Mouse (Mus musculus) hindlimb bud, embryonic 11.5 days (tissue): Measurements from ENCODE around the gene Serpina3b.
"Not testable (repeated sequence)": the region's sequence is repeated elsewhere in the genome, so short reads cannot be mapped to it uniquely, and the experiment has no call there.

Experiments
- DNase-seq: peaks from one replicate; pipeline ENCODE4 v3.0.0-alpha.2; 2012; ENCODE audit warnings: low read depth, low spot score; ENCODE audit errors: extremely low spot score

Gene Serpina3b

DNA sequence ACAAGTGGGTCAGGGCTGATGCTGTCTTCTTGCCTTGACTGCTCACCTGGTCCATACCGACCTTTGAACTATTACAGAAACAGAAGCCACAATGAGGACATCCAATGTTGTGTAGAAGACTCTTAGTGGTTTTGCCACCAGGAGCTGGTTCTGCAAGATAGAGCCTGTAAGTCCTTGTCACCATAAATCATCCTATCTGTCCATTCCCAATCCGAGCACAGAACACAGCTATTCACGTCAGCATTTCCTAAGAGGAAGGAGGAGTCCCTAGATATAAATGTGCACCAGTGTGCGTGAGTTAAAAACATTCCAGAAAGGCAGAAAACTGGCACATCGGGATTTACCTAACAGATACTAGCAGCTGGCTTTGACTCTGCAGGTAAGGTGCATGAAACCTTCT is at the start of gene Serpina3b:
Gene Serpina3b, plus strand, starts transcription at position 301 of the 400 bp plus-strand sequence.
- no peak for DNase-seq

DNA sequence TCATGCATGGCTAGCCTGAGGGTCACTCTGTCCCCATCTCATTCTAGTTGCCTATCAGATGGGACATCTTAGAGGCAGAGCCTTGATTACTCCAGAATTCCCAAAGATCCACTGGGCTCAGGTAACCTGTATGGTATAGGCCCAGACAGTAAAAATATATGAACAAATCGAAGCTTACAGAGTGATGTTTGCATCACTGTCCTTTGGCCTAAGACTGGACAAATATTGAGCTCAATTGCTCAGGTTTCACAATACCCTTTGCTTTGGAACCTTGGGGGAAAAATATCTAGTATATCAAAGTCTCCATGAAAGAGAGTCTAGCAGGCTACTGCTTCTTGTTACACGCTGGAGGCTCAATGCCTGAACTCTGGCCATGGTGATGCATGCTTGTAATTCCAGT is 37.7 kb upstream of the Serpina3b start:
- no peak for DNase-seq

DNA sequence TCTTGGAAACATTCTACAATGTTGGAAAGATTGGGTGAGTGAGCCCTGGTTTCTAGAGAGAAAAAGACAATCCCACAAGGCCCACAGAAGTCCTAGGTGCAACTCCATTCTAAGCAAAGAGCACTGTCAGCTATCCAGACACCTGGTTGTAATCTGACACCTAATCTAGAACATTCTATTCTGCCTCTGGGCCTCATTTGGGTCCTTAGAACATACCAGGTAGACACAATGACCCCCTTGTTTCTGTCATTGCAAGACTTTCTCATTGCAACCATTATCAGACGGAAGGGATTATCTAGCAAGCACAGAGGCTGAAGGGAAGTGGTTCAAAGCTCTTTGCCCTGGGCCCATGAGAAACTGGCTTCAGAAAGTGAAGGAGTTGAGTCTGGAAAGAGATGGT is 36.5 kb upstream of the Serpina3b start:
- DNase-seq, result no peak

DNA sequence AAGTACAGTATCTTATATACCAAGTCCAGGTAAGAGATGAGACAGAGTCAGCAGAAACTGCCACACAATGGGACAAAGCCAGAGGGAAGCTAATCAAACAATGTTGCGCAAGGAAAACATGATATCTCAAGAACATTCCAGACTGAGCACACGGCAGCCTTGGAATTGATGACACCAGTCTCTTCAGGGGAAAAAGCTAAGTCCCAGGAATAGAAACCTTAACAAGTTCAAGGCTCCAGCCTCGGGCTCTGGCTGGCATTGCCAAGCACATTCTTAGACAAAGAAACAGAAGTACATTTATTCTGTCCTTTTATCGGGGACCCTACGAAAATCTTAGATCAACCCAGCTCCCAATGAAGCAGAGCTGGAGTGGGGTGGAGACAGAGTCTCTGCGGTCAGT is 27.0 kb upstream of the Serpina3b start, which contains the start of gene Serpina5:
Gene Serpina5, plus strand, starts transcription at position 346 of the 400 bp plus-strand sequence.
- DNase-seq, result no peak

DNA sequence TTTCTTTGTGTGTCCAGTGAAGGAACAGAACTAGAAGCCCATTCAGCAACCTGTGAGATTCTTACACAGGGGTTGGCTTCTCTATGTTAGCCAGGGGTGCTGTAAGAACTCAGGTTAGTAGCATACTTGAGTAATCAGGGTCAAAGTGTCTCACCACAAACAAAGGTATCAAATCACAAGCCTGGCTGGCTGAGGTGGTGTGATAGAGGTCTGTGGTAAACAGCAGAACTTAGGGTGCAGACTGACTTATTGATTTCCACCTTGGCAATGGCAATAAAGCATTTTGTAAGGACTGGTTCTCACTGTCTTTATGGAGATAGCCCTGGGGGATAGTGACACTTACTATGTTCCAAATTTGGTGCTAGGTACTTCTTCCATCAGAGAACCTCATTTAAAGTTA is 21.9 kb upstream of the Serpina3b start:
- no peak for DNase-seq

DNA sequence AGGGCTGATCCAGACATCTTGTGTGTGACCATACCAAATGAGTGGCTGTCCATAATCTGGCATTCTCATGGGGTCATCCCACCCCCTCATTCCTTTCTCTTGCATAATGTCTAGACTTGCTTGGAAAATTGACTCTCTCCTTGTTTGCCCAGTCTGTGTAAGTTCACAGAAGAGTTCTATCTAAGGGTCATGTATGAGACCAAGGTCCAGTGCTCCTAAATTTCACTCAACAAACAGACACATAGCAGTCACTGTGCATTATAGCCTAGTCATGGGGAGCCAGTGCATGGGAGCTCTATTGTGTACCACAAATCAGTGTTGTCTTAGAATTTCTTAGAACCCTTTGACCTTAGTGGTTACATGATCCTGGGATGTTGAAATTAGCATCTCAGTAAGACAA is 20.9 kb upstream of the Serpina3b start:
- no peak for DNase-seq

DNA sequence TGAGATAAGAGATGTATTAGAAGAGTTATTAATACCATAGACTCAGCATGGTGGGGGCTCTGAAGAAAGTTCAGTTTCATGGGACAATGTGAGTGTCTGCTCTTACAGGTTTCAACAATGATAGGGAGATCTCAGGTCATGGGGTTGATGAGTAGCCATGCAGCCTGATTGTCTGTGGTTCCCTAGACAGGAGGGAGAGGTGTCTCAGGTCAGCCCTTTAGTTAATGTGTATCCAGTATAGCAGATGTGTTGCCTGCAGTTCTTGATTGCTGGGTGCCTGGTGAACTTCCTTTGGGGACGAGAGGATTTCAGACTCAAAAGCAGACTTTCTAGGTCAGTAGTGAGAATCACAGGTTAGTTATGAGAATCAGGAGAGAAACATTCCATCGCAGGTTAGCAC is 19.3 kb upstream of the Serpina3b start:
- DNase-seq, result no peak

DNA sequence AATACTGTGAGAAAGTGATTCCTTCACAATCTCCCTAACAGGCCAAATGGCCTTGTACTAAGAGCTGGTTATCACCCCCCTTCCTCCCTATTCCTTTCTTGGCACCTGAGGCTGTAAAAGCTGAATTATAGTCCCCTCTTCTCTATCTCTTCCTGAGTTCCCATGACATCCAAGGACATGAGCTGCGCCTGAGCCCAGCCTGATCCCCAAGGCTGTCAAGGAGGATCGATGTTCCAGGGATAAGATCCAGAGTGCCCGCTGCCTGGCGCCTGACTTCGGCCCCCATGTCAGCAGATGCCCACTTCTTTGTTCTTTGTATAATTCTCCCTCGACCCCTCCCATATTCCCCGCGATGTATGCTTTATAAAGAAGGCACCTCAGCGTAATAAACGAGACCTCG is 15.5 kb upstream of the Serpina3b start, which contains the start of gene Serpina3a:
Gene Serpina3a, plus strand, starts transcription at position 392 of the 400 bp plus-strand sequence.
- not testable (repeated sequence) for DNase-seq

DNA sequence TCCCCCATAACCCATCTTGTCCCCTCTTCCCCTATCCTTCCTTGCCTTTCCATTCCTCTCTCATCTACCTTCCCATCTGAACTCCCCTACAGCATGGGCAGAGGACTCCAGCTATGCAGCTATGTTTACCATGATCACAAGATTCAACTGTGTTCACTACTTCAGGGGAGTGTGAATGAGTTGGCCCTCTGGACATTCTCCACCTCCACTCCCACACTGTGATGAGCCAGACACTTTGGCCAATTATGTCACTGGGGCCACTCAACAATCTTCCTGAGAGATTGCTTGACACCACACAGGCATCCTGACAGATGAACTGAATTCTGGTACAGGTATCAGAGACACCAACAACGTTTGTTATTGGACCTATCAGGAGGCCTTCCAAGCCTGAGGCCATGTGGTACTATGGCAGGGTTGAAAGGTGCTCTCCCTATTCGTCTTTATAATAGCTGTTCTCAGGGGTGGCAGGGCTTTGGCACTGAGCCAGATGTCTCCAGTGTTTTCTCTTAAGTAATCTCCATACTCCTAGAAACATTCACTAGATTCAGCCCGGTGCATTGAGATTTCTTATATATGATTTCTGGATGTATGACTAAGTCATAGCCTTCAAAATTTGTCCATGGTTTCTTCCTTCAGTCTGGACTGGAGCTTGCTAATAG is 12.7 kb upstream of the Serpina3b start:
- DNase-seq, result no peak

DNA sequence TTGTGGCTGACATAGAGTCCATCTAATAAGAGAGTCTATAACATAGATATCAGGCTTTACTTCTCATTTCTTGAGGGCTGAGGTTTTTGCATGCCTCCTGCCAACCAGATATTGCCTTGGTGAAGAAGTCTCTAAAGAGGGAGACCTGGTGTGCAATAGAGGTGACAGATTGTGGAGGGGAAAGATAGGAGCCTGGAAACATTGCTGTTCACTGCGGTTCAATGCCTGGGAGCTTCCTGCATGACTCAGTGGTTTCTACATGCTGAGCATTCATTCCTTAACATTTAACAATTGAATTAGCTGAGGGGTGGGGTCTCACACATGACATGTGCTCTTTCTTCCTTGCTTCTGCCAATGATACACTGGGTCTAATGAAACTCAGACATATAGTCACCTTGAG is 4.7 kb upstream of the Serpina3b start:
- DNase-seq, result no peak

DNA sequence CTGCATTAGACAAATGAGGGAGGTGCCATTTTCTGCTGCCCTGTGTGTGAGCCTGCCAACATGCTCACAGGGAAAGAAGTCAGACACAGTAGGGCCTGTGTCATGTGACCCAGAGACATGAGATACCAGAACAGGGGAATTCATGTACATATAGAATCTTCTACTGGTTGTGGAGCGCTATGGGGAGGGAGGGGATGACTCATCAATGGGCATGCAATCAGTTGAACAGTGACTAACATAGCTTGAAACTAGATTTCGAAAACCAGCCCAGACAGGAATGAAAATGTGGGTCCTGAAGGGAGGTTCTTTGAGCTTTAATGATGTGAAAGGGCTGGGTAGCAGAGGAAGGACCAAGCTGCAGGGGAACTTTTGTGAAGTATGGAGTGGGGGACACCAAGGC is 3.8 kb upstream of the Serpina3b start:
- DNase-seq, result no peak

DNA sequence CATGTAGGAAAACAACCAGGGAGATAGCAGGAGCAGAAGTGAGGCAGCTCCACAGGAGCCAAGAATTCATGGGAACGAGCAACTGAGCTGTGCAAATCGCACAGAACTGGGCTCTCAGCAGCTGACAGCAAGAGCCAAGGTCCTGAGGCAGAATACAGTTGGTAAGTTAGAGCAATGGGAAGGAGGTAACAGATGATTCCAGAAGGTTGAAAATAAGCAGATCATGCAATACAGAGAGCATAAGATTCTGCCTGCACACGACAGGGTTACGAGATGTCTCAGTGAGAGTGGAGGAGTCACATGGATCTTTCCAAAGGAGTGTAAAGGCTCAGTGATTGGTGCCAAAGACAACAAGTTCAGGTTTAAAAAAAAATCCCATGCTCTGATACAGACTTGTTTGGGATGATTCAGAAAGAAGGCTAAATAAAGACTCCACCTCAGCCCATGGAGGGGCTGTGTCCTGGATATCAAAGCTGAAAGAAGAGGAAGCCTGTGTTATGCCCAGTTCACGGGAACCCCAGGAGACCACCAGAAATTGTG is 2.7 kb upstream of the Serpina3b start:
- no peak for DNase-seq

DNA sequence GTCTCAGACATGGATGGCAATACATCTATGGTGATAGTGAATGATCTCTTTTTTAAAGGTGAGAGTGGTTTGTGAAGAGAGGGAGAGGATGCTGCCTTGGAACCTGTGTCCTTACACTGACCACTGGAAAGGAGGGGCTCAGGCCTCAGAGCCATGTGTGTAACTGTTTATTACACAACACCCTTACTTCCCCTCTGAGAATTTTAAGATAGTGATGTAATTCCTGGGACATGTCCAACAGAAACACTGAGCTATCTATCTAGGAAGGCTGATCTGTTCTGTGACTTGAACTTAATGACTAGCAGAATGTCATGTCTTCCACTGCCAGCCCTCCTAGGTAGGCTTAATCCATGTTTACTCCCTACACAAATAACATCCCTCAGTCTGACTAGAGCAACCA is 3.2 kb downstream of the Serpina3b start:
- DNase-seq, result no peak

DNA sequence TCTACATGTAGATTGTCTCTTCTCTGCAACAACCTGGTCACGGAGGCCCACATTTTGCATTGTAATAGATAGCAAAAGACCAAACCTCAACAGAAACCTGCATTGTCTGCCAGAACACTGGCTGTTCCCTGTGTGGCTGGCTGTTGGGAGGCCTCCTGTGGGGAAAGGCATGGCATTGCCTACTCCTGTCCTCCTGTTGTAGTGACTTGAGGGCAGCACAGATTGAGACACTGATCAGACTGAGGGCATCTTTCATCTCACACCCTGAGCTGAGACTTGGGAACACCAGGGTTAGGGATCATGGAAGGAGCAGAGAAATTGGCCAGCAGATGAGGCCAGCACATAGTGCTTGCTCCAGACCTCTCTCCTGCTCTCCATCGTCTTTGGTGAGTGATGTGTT is 10.4 kb downstream of the Serpina3b start:
- no peak for DNase-seq

DNA sequence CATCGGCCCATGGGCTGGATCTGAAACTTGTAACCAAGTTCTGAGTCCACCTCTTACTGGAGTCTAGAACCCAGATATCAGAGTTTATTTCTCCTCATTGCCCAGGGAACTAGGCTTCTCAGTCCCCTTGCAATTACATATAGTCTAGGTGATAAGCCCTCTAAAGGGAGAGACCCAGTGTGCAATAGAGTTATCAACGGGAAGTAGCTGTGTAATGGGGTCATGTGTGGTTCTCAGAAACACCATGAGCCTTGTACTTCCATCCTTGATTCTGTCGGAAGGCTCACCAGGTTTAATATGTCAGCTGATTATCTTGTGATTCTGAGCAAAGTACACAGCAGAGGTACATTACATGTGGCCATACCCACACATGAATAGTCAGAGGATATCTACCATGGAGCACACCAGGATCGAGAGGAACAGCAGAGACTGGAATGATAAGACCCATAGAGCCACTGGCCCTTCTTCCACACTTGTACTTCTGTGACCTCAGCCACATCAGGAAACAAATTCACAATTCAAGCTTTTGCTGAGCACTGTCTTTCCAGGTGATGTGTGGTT is 12.8 kb downstream of the Serpina3b start:
- no peak for DNase-seq

DNA sequence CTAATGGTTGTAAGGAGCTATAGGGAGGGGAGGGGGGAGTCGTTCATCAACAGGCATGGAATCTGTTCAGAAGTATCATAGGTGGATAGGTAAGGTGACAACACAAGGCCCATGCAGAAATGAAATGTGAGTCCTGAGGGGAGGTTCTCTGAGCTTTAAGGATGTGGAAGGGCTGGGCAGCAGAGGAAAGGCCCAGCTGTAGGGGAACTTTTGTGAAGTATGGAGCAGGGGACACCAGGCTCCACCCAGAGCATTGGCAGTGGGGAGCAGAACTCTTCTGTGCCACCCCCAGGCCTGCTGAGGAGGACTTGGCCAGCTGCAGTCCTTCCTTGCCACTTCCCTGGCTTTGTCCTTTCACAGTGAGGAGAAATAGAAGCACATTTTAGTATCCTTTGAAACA is 13.7 kb downstream of the Serpina3b start:
- no peak for DNase-seq

DNA sequence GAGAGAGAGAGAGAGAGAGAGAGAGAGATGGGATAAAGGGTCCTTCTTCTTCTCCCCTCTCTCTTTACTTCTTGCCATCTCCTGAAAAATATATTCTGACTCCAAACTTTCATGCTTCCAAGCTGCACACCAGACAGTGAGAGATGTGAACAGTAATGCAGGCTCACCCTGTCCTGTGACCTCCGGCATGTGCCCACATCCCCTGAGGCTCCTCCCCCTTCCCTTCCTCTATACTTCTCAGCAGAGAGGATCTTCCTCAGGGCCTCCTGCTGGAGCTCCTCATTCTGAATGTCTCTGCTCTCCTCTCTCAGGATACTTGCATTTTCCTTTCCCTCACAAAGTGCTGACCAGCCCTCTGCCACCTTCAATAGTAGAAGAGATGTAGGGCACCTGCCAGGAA is 14.6 kb downstream of the Serpina3b start:
- DNase-seq, result no peak

DNA sequence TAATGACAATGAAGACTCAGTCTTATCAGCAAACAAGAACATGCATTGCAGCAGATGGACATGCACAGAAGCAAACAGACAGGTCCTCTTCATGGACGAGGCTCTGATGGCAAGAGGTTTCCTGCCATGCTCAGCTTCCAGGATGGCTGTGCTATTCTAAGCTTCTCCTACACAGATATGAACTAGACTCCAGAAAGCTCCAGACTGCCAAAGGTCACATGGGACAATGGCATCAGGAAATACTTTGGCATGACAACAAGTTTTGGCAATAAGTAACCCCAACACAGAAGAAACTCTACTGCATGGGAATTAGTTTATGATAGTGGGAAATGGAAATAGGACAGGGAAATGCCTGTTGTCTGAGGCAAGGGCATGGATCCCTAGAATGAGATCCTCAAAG is 15.5 kb downstream of the Serpina3b start:
- DNase-seq, result no peak

DNA sequence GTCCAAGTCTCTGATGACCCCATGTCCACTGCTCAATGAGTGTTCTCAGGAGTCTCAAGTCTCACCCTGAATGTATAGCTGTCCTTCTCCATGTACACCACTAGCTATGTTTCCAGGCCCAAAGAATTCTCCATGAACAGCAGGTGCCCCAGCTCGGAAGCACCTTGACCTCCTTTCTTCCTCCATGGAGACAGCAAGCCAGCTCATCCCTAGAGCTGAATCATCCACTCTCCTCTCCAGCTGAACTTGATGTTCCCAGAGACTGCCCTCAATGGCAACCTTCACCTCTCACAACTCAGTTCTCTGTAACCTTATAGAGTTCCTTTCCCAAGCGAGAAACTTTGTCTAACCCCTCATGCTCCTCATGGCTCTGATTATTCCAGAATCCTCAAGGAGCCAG is 17.8 kb downstream of the Serpina3b start:
- DNase-seq, result no peak

DNA sequence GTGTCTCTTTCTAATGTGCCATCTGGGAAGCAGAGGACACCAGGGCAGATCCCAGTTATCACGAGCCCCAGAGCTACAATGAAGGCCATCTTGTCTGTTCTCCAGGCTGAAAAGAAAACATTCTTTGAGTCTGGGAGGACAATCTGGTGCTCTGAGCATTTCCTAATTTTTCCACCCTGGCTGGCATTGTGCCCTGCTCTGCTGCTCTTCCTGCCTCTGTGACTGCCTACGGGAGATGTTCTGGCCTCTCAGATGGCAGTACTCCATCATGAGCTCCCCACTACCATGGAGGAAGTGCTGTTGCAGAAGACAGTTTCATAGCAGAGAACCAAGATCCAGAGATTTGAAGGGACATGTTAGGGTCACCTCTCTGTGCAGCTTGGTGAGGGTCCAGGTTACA is 24.2 kb downstream of the Serpina3b start:
- DNase-seq, result no peak

DNA sequence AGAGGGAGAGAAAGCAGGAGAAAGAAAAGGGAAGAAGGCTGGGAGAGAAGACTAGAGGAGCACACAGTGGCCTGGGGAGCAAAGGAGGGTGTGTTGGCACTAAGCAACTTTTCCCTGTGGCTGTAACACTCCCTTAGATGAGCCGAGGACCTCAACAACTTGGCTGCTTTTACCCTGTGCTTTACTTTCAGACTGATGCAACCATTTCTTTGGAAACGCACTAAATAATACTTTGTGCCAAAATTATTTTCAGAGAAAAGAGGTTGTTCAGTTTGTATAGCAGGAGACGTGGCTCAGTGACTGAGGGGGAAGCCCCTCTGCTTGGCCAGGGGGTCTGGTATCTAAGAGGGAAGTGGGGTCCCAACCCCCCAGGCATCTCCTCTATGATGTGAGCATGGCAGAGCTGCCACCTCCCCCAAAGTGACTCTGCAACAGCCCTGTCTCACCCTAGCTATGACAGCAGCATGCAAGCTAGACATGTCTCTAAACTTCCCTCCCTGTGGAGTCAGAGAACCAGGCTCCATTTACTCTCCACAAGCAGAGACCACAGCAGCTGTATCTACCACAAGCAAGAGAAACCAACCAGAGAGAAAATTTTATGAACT is 25.3 kb downstream of the Serpina3b start:
- DNase-seq, result no peak

DNA sequence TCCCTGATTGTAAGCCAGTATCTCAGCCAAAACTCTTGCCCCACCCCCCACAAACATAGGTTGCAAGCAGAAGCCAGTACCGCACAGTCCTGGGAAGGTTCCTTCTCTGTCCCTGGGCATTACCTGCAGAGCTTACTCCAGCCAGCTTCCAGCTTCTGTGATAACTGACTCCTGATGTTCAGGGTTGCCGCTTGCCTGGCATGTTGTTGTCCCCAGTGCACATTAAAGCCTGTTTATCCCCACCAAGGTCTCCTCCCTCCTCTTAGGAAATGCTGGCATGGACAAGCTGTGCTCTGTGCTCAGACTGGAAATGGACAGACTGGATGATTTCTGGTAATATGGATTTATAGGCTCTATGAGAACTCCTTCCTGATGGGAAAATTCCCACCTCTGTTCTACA is 25.9 kb downstream of the Serpina3b start, which contains the start of gene Serpina3c:
Gene Serpina3c, minus strand, starts transcription at position 215 of the 400 bp plus-strand sequence.
- no peak for DNase-seq
